Mouse (Mus musculus) heart, adult 2 months (tissue): ENCODE data around the gene Cep104.

ENCODE experiments used
- CTCF ChIP-seq: fragments of 200-600 bp; IDR thresholded peaks from 2 replicates; pipeline ENCODE4 v1.8.1; 2022; ENCODE audit warnings: antibody characterized with exemption, mild to moderate bottlenecking, moderate library complexity
- POLR2A ChIP-seq: fragments of 200-500 bp; IDR thresholded peaks from 2 replicates; pipeline ENCODE4 v1.6.1; 2011; ENCODE audit warnings: mild to moderate bottlenecking, low read depth, low read length, control low read depth; ENCODE audit not compliant: insufficient read depth

GRCm38 (mm10) chr4:154024729-154025521 lies 49.9 kb downstream of the Cep104 start:
- TF ChIP-seq CTCF = no peak
- no peak for TF ChIP-seq POLR2A
